In genomic region chr4:107881631-107882030, GRCm38 (mm10) we compare ENCODE assay signal across 26 mouse cellular contexts.
"Had no signal": no experiment of that assay in that cellular context is flagged by ENCODE, and none has a peak within 500 bp of the region (broad histone marks: within the 10 kb centered on the region; RNA-seq: fewer than 3 reads in every experiment).

No protein-coding gene starts in this region.

- H3K4me3 ChIP-seq: embryonic facial prominence, embryonic 13.5 days; embryonic facial prominence, embryonic 15.5 days; erythroblast, embryonic 14.5 days; forebrain, embryonic 15.5 days; gastrocnemius, adult 2 months; heart, adult 2 months; heart, embryonic 10.5 days had no signal

- H3K9me3 ChIP-seq: embryonic facial prominence, embryonic 10.5 days; embryonic facial prominence, embryonic 12.5 days; embryonic facial prominence, embryonic 13.5 days; embryonic facial prominence, embryonic 15.5 days; forebrain, embryonic 10.5 days; forebrain, embryonic 12.5 days; forebrain, embryonic 13.5 days; forebrain, embryonic 15.5 days; heart, embryonic 10.5 days had no signal

- H3K27me3 ChIP-seq: embryonic facial prominence, embryonic 12.5 days; embryonic facial prominence, embryonic 13.5 days; embryonic facial prominence, embryonic 15.5 days; forebrain, embryonic 12.5 days; forebrain, embryonic 13.5 days; forebrain, embryonic 15.5 days had no signal

- H3K27ac ChIP-seq: embryonic facial prominence, embryonic 10.5 days; embryonic facial prominence, embryonic 12.5 days; embryonic facial prominence, embryonic 13.5 days; embryonic facial prominence, embryonic 15.5 days; forebrain, embryonic 10.5 days; forebrain, embryonic 12.5 days; forebrain, embryonic 13.5 days; forebrain, embryonic 15.5 days; gastrocnemius, adult 2 months; heart, adult 2 months; heart, embryonic 10.5 days had no signal

- H3K9ac ChIP-seq: embryonic facial prominence, embryonic 12.5 days; embryonic facial prominence, embryonic 13.5 days; embryonic facial prominence, embryonic 15.5 days; forebrain, embryonic 12.5 days; forebrain, embryonic 13.5 days; forebrain, embryonic 15.5 days; forebrain, postnatal 0 days had no signal

- ATAC-seq: forebrain, embryonic 13.5 days; forebrain, embryonic 14.5 days; forebrain, embryonic 15.5 days; forebrain, embryonic 16.5 days; forebrain, postnatal 0 days had no signal

- H3K4me2 ChIP-seq: forebrain, embryonic 15.5 days had no signal

- DNase-seq: cerebellum, postnatal 10 days; cerebellum, postnatal 14 days; cerebellum, postnatal 25 days; cerebellum, postnatal 36 days; embryo, embryonic 11 days; forebrain, postnatal 0 days; gastrocnemius, adult 2 months; gastrocnemius, postnatal 10 days; gastrocnemius, postnatal 14 days; gastrocnemius, postnatal 25 days; gastrocnemius, postnatal 36 days; heart, adult 11 months; heart, adult 18-20 months; heart, adult 2 months had no signal
